Mouse (Mus musculus): Measurements from ENCODE around the gene Aacs.
"Not testable (repeated sequence)": the region's sequence is repeated elsewhere in the genome, so short reads cannot be mapped to it uniquely, and the experiment has no call there.

The Aacs gene

DNA sequence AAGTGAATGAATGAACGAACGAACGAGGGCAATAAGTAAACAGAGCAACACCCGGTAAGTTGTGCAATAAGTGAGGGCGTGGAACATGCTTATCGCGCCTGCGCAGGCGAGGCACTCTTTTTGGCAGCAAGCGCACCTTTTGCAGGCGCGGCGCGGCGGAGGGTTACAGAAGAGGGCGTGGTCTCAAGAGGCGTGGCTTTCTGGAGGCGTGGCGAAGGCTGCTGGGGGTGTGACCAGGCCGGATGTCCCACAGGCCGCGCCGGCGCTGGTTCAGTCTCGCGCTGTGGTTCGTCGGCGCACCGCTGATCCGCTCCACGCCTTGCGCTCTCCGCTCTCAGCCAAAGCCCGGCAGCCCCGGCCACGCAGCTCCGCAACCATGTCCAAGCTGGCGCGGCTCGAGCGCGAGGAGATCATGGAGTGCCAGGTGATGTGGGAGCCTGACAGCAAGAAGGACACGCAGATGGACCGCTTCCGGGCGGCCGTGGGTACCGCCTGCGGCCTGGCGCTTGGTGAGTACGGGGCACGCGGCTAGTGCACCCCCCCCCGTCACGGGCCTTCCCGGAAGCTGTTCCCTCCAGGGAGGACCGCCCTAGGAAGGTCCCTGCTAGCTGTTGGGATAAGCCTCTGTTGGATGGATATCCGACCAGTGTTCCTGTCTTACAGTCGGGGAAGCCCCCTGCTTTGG, at the start of gene Aacs:
Gene Aacs (plus strand): TSS at position 214 of the 685 bp plus-strand sequence.
- peak; percentile 98 to 99 for DNase-seq

DNA sequence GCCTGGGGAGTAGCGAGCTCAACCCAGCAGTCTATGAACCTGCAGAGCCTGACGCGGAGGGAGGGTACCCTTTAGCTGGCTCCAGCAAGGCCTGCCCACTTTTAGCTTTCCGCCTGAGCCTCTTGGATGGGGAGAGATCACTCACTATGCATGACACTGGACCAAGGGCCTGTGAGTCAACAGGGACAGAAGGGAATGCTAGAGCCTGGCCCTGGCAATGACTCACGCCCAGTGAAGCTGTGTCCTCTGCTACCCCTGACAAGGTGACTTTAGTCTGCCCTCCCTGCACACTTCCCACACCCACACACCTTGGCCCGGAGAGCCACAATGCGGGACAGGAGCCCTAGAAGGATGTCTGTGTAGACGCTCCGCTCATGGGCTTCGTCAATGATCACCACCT, 49.3 kb upstream of the Aacs start:
- no peak for DNase-seq

DNA sequence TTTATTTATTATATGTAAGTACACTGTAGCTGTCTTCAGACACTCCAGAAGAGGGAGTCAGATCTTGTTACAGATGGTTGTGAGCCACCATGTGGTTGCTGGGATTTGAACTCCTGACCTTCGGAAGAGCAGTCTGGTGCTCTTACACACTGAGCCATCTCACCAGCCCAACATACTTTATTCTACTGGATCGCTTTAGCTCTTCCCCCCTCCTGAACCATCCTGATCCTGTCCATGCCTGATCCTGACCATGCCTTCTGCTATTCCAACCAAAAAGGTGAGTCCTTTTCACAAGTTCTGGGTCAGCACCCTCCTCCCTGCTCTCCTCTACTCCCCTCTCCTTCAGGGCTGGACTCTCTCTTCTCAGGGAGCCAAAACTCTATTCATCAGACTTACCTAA, 43.3 kb upstream of the Aacs start:
- not testable (repeated sequence) for DNase-seq

DNA sequence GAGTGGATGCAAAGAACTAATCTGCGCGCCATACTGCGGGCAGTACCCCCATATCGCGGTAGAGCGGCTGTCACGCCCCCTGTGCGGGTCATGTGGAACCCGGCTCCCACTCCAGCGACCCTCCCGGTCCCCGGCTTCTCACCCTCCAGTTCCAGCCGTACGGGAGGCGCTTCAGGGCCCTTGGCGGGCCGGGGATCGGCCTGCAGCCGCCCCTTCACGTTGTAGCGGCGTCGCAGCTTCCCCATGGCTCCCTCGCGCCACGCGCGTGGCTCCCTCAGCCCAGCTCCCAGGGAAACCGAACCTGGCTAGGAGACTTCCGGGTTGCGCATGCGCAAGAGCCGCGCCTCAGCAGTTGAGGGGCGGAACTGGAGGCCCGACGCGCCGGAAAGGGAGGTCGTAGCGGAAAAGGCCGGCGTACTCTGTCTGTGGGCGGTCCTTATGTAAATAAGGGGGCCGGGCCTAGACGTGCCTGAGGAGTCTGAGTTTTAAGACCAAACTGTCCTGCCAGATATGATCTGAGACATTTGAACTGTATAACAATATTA, 41.7 kb upstream of the Aacs start, which contains the start of gene Dhx37:
Gene Dhx37 (minus strand): TSS at position 329 of the 545 bp plus-strand sequence.
- peak; percentile 95 to 96 for DNase-seq

DNA sequence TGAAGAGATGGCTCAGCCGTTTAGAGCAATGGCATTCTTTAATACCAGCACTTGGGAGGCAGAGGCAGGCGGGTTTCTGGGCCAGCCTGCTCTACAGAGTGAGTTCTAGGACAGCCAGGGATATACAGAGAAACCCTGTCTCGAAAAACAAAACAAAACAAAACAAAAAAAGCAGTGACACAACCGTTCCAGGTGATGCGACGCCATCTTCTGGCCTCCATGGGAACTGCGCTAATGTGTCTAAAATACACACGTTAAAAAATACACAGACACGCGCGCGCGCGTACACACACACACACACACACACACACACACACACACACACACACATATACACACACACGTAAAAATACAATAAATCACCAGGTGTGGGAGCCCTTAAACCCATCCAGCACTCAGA, 41.3 kb upstream of the Aacs start:
- not testable (repeated sequence) for DNase-seq

DNA sequence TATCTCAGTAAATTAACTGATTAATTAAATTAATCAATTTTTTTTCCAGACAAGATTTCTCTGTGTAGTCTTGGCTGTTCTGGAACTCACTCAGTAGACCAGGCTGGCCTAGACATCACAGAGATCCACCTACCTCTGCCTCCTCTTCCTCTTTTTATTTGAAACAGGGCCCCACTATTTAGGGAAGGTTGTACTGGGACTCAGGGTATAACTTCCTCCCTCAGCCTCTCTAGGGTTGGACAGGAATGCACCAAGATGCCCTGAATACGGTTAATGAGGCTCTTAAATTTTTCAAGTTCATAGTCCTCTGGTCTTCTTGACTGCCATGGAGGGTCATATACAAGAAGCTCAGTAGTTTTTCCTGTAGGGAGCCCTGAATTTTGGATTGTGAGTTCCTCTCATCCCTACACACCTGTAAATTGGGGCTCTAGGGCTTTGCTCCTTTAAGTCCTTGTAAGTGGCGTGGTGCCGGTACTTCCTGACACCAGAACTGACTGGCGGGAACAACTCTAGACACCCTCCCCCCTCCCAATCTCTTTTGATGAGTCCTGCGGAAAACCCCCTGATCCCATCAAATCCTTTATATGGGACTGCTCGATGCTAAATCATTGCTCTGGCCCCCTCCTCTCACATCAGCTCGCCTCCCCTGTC, 34.9 kb upstream of the Aacs start:
- no peak for DNase-seq

DNA sequence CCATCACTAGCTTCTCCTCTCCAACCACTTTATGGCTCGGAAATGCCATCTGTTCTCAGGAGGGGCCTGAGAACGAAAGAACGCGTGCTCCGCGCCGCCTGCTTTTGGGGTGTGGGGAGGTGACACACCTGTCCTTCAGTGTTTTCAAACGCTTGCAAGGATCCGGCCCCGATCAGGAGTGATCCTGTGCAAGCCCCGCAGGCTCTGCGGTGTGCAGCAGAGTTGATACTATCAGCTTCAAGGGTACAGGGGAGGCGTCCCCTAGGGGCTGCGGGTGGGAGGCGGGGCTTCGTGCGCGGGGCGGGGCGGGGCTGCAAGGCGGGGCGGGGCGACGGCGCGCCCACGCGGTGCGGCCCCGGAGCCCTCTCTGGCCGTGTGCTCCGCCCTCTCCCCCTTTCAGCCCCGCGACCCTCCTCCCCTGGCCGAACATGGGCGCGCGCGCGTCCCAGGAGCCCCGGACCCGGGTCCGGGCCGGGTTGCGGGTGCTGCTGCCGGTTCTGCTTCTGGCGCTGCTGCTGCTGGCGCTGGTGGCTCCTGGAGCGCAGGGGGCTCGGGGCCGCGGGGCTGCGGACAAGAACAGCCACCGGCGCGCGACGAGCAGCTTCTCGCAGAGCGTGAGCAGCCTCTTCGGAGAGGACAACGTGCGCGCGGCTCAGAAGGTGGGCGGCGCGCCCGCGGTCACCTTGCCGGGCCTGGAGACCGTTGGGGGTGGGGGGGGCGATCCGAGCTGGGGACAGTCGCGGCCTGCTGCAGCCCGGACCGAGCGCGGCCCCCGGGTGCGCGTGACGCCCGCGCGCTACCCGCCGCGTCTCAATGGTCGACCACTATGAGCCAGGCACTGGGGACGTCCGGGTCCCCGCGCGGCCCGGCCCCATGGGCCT, 34.1 kb upstream of the Aacs start, which contains the start of gene Bri3bp:
Gene Bri3bp (plus strand): TSS at position 335 of the 881 bp plus-strand sequence.
- peak; percentile 54 to 60 for DNase-seq

DNA sequence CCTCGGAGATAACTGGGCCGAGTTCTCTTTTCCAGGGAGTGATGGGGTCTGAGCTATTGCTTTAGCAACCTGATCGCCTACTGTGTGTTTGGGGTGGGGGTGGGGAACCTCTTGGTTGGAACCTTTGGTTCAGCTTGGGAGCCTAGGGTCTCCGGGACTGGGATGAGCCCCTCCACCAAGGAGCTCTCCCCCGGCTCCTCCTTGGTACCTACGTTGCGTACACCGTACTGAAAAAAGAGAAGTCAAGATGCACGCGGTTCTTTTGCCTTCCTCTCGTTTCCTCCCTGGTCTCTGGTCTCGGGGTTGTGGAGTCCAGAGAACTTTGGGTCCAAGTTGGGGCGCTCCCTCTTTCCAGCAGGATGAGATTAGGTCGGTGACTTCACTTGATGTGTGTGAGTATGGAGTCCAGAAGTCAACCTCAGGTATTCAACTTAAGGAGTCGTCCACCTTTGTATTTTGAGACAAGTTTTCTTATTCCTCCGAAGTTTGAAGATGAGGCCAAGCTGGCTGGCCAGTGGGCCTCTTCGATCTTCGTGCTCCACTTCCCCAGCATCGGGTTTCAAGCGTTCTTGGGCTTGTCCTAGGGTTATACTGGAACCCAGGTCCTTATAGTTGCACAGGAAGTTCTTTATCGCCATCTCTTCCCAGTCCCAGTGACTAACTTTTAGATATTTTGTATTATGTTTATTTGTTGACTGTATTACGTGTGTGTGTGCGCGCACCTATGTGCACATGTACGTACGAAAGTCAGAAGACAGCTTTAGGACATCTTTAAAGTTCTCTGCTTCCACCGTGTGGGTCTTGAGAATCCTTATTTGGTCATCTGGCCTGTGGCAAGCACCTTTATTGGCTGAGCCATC, 33.2 kb upstream of the Aacs start:
- peak in 1 of 2 experiments; percentile 17 for DNase-seq

DNA sequence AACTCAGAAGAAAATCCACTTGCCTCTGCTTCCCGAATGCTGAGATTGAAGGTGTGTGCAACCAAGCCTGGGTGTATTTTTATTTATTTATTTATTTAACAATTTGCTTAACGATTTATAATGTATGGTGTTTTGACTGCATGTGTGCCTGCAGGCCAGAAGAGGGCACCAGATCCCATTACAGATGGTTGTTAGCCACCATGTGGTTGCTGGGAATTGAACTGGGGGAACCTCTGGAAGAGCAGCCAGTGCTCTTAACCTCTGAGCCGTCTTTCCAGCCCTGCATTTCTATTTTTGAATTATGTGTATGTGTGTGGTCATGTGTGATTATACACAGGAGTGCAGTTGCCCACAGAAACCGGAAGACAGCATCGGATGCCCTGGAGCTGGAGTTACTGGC, 32.3 kb upstream of the Aacs start:
- DNase-seq, result no peak

DNA sequence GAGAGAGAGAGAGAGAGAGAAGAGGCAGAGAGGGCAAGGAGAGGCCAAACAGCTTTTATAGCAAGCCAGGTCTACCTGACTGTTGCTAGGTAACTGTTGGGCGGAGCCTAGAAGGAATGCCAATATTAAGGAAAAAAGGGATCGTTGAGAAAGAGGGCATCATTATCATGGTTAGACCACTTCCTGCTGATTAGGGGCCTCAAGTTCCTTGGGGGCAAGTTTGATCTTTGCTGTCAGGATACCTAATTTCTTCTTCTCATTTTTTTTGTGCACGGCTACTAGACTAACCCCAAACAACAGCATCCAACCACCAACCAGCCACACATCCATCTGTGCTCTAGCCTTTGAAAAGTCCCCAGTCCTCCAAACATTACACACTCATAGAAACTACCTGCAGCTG, 31.7 kb upstream of the Aacs start:
- no peak for DNase-seq

DNA sequence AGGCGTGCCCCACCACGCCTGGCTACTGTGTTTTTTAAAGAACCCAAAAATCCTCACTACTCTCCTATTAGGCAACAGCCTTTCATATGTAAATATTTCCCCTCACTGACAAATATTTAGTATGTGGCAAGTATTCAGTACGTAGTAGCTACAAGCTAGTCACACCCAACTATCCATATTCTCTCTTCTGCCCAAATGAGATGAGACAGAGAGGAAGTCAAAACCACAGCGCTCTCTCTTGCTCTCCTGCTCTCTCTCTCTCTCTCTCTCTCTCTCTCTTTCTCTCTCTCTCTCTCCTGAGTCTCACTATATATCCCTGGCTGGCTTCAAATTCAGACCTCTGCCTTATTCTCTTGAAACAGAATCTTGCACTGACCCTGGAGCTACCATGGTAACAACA, 31.1 kb upstream of the Aacs start:
- no peak for DNase-seq

DNA sequence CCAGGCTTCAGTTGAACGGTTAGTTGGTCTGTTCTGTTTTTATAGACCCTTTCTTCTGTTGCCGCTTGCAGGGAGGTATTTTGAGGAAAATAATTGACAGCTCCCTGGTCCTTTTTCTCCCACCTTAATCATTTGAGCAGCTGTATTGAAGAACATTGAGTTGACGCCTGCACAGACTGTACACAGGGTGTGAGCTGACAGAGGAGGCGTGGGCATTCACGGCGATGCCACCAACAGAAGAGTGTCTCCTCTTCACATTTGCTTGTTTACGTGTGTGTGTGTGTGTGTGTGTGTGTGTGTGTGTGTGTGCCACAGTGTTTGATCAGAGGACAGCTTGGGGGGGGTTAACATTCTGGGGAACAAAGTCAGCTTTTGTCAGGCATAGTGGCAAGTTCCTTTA, 29.3 kb upstream of the Aacs start:
- no peak for DNase-seq

DNA sequence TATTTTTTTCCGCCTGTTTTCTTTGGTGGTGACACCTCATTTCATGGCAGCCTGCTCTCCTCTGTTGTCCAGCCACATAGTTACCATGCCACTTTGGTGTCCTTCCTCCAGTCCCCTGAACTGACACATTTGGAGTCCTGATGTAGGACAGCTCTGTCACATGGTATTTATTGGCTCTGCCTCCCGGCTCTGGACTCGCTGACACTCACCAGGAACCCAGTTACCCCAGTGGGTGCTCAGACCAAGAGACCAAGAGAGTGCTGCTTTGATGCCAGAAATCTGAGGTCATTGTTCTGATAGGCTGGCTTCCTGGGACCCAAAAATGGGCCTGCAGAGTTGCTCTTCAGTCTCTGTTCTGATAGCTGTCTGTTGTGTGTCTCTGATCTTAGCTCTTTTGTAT, 27.6 kb upstream of the Aacs start:
- no peak for DNase-seq

DNA sequence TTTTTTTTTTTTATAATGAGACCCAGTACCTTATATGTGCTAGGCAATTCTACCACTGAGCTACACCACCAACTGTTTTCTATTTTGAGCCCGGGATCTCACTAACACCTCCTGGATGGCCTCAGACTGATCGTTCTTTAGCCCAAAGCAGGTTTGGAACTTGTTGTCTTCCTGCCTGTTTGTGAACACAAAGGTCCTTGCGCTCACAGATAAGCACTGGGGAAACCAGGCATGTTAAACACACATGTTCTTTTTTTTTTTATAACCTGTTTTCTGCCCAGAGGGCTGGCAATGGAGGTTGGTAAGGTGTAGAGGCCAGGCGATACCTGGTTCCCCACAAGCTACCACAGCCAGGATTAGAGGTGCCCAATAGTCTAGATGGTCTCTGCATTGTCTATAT, 27.0 kb upstream of the Aacs start:
- DNase-seq, result no peak

DNA sequence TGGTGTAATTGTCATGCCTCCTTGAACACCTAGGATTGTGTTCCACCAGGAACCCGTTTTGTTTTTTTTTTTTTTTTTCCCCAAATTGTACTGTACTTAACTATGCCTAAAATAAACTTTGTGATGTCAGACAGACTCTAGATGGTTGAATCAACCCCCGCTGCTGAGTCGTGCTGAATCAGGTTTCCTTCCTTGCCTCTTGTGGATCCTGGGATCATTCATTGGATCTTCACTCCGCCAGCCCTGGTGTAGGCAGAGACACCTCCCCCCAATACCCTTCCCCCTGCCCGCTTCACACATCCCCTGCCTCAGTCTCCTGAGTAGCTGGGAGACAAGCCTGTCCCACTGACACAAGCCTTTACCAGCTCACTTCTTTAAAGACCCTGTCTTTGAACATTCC, 26.3 kb upstream of the Aacs start:
- no peak for DNase-seq

DNA sequence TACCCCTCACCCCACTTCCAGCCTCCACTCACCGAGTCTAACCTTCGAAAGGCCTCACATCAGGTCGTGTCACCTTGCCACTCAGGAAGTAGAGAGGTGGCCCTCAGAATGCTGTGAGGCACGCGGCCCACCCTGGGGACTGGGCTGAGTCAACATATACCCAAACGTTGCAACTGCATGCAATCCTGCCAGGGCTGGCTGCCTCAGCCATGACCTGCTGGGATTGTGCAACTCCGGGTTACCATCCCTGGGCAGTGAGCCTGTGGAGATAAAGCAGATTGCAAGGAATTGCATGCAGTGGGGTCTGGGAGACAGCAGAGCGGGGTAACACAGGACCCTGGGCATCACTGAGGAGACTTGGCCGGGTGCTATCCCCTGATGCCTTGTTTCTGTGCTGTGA, 23.0 kb upstream of the Aacs start:
- DNase-seq, result no peak

DNA sequence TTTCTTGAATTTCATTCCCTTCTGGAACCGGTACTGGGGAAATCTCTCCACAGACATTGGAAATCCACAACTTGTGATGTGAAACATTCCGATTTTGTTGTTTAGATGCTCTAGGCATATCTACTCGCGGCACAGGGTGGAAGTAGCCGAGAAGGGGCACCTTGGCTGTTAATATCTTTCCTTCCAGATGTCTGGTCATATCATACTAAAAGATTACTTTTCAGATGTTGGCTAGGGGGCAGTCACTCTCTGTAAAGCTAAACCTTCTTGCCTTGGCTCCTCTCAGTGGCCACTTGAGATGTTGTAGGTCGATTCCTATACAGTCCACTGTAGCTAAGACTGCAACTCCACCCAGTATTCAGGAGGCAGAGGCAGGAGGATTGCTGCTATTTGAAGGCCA, 19.5 kb upstream of the Aacs start:
- DNase-seq, result no peak

DNA sequence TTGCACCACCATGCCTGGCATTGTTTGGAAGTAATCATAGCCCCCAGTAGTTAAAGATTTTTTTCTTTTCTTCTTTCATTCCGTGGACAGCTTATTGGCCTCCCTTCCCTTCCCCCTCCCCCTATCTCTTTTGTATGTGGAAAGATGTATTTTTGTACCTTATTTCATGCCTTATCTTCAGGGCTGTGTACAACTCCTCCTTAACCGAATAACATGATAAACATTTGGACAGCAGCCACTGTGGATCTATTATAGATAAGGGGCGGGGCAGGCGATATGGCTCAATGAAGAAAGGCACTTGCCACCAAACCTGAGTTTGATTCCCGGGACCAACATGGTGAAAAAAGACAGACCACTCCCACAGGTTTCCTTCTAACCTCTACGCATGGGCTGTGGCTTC, 18.1 kb upstream of the Aacs start:
- DNase-seq, result no peak

DNA sequence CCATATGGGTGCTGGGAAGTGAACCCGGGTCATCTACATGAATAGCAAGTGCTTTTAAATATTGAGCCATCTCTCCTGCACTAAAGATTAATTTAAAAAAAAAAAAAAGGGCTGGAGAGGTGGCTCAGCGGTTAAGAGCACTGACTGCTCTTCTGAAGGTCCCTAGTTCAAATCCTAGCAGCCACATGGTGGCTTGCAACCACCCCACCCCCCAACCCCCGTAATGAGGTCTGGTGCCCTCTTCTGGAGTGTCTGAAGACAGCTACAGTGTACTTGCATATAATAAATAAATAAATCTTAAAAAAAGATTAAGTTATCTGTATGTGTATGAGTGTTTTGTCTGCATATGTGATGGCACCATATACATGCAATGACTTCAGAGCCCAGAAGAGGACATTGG, 15.0 kb upstream of the Aacs start:
- DNase-seq, result no peak

DNA sequence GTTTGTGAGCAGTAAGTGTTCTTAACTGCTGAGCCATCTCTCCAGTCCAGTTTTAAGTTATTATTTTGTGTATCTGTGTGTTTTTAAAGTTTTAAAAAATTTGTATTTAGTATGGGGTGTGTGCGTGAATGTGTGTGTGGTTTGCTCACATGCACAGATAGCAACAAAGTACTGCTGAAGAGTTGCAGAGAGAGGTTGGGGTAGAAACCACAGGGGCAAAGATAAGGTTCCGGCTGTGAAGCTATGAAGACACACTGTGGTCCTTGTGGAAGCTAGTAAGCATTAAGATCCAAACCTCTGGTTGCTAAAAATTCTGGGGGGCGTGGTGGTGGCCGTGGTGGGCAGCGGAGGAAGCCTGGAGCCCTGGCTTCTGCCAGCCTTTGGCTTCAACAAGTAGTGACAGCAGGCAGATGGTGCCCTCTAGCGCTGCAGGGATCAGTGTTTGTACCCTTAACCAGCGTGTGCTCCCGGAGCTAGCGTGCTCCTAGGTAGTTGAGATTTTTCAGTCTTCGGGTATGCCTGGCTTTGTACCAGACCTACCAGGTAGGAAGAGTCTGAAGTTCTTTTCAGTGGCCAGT, 13.7 kb upstream of the Aacs start:
- peak; percentile 49 to 62 for DNase-seq

DNA sequence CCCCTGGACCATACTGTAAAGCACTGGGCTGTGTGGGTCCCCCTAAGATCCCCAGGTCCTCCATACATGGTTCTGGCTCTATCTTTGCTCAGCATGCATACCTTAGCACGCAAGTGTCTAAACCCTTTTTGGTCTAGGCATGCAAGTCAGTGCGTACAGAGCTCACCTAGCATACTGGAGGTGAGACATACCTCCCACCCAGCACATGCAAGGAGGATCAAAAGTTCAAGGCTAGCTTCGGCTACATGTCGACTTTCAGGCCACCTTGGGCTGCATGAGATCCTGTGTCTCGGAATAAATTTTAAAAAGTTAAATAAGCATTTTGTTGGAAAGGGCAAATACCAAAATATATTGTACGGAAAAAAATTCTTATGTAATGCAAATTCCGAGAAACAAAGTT, 10.4 kb upstream of the Aacs start:
- DNase-seq, result no peak

DNA sequence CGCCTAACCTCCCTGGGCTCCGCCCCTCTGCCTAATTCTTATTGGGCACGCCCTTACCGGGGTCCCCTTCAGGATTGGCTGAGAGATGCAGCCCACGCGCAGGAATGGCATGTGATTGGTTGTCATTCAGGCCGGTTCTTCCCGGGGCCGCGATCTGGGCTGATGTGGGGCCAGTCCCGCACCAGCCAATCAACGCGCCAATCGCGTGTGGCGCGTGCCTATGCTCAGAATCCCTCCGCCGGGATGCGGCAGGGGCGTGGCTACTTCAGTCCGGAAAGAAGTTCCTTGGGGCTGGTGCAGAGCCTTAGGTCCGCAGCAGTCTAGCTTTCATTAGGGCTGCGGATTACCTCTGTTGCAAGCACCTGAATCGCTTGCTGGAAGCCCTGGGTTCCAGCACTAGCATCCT, 9.9 kb upstream of the Aacs start:
- peak; percentile 97 to 99 for DNase-seq

Data from lung, postnatal 4 days (tissue).